Mouse (Mus musculus): ENCODE measurements at regions not wholly inside any gene's neighbourhood (a gene's known extent, or its start where the extent isn't known, plus 50 kb on each side); places are given as distances from the start of the nearest gene placed in this dataset.

DNA sequence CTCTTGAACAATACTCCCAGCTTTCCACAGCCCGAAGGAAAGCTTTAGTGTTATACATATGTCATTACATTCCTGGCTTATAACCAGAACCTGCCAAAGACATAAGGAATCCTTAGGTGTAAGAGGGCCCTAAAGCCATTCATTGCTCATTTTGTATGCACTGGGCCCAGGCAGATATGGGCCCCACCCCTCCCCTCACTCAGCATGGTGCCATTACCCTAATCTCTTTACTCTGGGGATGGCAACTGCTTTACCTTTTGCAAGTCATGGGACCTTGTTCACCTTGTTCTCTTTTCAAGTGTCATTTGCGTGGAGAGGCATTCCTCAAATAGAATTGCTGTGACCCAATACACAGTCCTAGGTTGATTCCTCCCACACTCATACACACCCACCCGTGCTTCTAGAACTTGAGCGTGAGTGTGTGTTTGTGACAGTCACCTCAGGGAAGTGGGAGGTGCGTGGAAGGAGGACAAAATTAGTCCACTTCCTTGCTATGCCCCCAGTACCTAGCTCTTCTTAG is 419.5 kb upstream of the Cdh4 start:
- Histone ChIP-seq H3K4me2 (replicated peaks; ENCODE audit: low read depth) (no peak overlapping the region), H3K9ac (ENCODE audit: low read length) (no peak overlapping the region), H3K27ac (replicated peaks) (no peak overlapping the region), H3K4me1 (replicated peaks; ENCODE audit: control insufficient read depth, insufficient read depth) (no peaks in the 10 kb centered on the region), H3K36me3 (ENCODE audit: control insufficient read depth, insufficient read depth, low read length) (no peaks in the 10 kb centered on the region), H3K9me3 (ENCODE audit: control insufficient read depth, low read length) (no peaks in the 10 kb centered on the region), H3K27me3 (ENCODE audit: control insufficient read depth, insufficient read depth, low read length) (no peaks in the 10 kb centered on the region), H3K4me3 (ENCODE audit: low read depth, low read length) (no peak overlapping the region)
- TF ChIP-seq CTCF (IDR thresholded peaks at IDR 0.05; ENCODE audit: low read depth) (no peak), EP300 (optimal IDR thresholded peaks at IDR 0.05) (no peak)
- WGBS, result 72% methylated on average over 5 of the region's 5 CpGs
- DNase-seq (ENCODE audit: low spot score) (no peak), ATAC-seq (ENCODE audit: low FRiP score, low TSS enrichment) (no peak)

DNA sequence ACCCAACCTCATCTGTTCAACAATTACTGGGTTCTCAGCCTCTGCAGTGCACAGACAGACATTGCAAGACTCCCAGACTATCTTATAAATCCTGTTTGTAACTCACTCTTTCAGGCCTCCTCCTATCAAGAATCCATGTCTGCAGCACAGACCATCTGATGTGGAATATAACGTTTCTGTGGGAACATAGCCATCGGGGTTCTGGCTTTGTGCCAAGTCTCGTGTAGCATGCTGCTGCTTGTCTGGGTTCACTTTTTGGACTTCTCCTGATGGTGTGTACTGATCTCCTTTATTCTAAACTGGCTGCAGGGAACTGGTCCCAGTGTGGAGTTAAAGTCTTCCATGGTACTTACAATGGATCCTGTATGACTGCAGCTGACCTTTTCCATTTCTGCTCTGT is 418.0 kb upstream of the Cdh4 start:
- ATAC-seq (ENCODE audit: low FRiP score, low TSS enrichment), result no peak
- no peaks in the 10 kb centered on the region for H3K9me3 ChIP-seq (ENCODE audit: control insufficient read depth, low read length)
- DNase-seq (ENCODE audit: low spot score), result no peak
- no peaks in the 10 kb centered on the region for H3K4me1 ChIP-seq (replicated peaks; ENCODE audit: control insufficient read depth, insufficient read depth)
- H3K36me3 ChIP-seq (ENCODE audit: control insufficient read depth, insufficient read depth, low read length), result no peaks in the 10 kb centered on the region
- TF ChIP-seq EP300 (optimal IDR thresholded peaks at IDR 0.05), result no peak
- no peak for TF ChIP-seq CTCF (IDR thresholded peaks at IDR 0.05; ENCODE audit: low read depth)
- H3K27ac ChIP-seq (replicated peaks), result no peak overlapping the region
- no peak overlapping the region for H3K4me2 ChIP-seq (replicated peaks; ENCODE audit: low read depth)
- no peaks in the 10 kb centered on the region for H3K27me3 ChIP-seq (ENCODE audit: control insufficient read depth, insufficient read depth, low read length)
- WGBS, result 14% methylated on average over 3 of the region's 3 CpGs
- H3K9ac ChIP-seq (ENCODE audit: low read length), result no peak overlapping the region
- no peak overlapping the region for H3K4me3 ChIP-seq (ENCODE audit: low read depth, low read length)

- no peak for TF ChIP-seq EP300 (optimal IDR thresholded peaks at IDR 0.05)
- no peak for TF ChIP-seq CTCF (IDR thresholded peaks at IDR 0.05; ENCODE audit: low read depth)
- Histone ChIP-seq H3K4me1 (replicated peaks; ENCODE audit: control insufficient read depth, insufficient read depth) (no peaks in the 10 kb centered on the region), H3K27me3 (ENCODE audit: control insufficient read depth, insufficient read depth, low read length) (no peaks in the 10 kb centered on the region), H3K4me2 (replicated peaks; ENCODE audit: low read depth) (no peak overlapping the region), H3K36me3 (ENCODE audit: control insufficient read depth, insufficient read depth, low read length) (no peaks in the 10 kb centered on the region), H3K9ac (ENCODE audit: low read length) (no peak overlapping the region), H3K27ac (replicated peaks) (no peak overlapping the region), H3K4me3 (ENCODE audit: low read depth, low read length) (no peak overlapping the region), H3K9me3 (ENCODE audit: control insufficient read depth, low read length) (no peaks in the 10 kb centered on the region)
- DNase-seq (ENCODE audit: low spot score) (no peak), ATAC-seq (ENCODE audit: low FRiP score, low TSS enrichment) (no peak)
- 74% methylated on average over 2 of the region's 2 CpGs for WGBS
Observed at GRCm38 (mm10) chr2:179033171-179033570, 409.1 kb upstream of the Cdh4 start.

DNA sequence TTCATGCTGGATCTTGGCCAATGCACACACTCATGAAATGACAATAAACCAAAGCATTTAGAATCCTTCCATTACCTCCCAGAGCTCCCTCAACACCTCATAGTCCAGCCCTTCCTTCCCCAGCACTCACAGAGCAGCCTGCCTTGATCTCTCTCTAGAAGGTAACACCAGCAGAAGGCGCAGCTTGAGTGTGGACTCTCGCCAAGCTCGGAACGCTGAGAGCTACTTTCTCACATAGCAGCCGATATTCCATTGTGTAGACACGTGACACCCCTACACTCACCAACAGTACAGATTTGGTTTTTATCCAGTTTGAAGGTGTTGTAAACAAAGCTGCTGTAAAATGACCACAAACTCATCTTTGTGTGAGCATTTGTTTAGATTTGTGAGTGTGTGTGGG is 406.8 kb upstream of the Cdh4 start:
- 36% methylated on average over 6 of the region's 6 CpGs for WGBS
- Histone ChIP-seq H3K4me3 (ENCODE audit: low read depth, low read length) (no peak overlapping the region), H3K27me3 (ENCODE audit: control insufficient read depth, insufficient read depth, low read length) (no peaks in the 10 kb centered on the region), H3K27ac (replicated peaks) (no peak overlapping the region), H3K36me3 (ENCODE audit: control insufficient read depth, insufficient read depth, low read length) (no peaks in the 10 kb centered on the region), H3K4me2 (replicated peaks; ENCODE audit: low read depth) (no peak overlapping the region), H3K9ac (ENCODE audit: low read length) (no peak overlapping the region), H3K4me1 (replicated peaks; ENCODE audit: control insufficient read depth, insufficient read depth) (no peaks in the 10 kb centered on the region), H3K9me3 (ENCODE audit: control insufficient read depth, low read length) (no peaks in the 10 kb centered on the region)
- TF ChIP-seq EP300 (optimal IDR thresholded peaks at IDR 0.05), result no peak
- no peak for TF ChIP-seq CTCF (IDR thresholded peaks at IDR 0.05; ENCODE audit: low read depth)
- ATAC-seq (ENCODE audit: low FRiP score, low TSS enrichment) (no peak), DNase-seq (ENCODE audit: low spot score) (no peak)

GRCm38 (mm10) chr2:179039697-179040096 is 402.5 kb upstream of the Cdh4 start:
- TF ChIP-seq EP300 (optimal IDR thresholded peaks at IDR 0.05) (no peak), CTCF (IDR thresholded peaks at IDR 0.05; ENCODE audit: low read depth) (no peak)
- H3K27me3 ChIP-seq (ENCODE audit: control insufficient read depth, insufficient read depth, low read length), result no peaks in the 10 kb centered on the region
- no peaks in the 10 kb centered on the region for H3K36me3 ChIP-seq (ENCODE audit: control insufficient read depth, insufficient read depth, low read length)
- WGBS, result 64% methylated on average over 2 of the region's 2 CpGs
- H3K9me3 ChIP-seq (ENCODE audit: control insufficient read depth, low read length), result no peaks in the 10 kb centered on the region
- no peak for ATAC-seq (ENCODE audit: low FRiP score, low TSS enrichment)
- no peak for DNase-seq (ENCODE audit: low spot score)
- H3K4me1 ChIP-seq (replicated peaks; ENCODE audit: control insufficient read depth, insufficient read depth), result no peaks in the 10 kb centered on the region
- no peak overlapping the region for H3K4me2 ChIP-seq (replicated peaks; ENCODE audit: low read depth)
- H3K9ac ChIP-seq (ENCODE audit: low read length), result no peak overlapping the region
- no peak overlapping the region for H3K27ac ChIP-seq (replicated peaks)
- no peak overlapping the region for H3K4me3 ChIP-seq (ENCODE audit: low read depth, low read length)

DNA sequence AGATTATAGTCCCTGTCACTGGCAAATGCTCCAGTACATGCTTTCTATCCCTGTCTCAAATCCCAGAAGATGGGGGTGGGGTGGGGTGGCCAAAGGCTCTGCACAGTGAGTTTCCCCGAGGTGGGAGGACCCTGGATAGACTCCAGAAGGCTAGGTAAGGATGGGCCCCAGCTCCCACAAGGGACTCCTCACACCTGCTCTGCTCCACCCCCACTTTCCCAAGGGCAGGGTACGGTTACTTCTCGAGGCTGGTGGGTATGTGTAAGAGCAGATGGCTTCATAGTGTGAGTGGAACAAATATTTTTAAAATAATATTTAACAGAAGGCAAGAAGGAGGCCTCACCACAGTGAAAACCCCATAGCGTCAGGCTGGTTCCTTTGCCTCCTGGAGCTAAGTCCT is 398.6 kb upstream of the Cdh4 start:
- Histone ChIP-seq H3K9me3 (ENCODE audit: control insufficient read depth, low read length) (no peaks in the 10 kb centered on the region), H3K36me3 (ENCODE audit: control insufficient read depth, insufficient read depth, low read length) (no peaks in the 10 kb centered on the region), H3K9ac (ENCODE audit: low read length) (no peak overlapping the region), H3K27ac (replicated peaks) (no peak overlapping the region), H3K27me3 (ENCODE audit: control insufficient read depth, insufficient read depth, low read length) (no peaks in the 10 kb centered on the region), H3K4me3 (ENCODE audit: low read depth, low read length) (no peak overlapping the region), H3K4me1 (replicated peaks; ENCODE audit: control insufficient read depth, insufficient read depth) (no peaks in the 10 kb centered on the region), H3K4me2 (replicated peaks; ENCODE audit: low read depth) (no peak overlapping the region)
- DNase-seq (ENCODE audit: low spot score) (no peak), ATAC-seq (ENCODE audit: low FRiP score, low TSS enrichment) (no peak)
- TF ChIP-seq CTCF (IDR thresholded peaks at IDR 0.05; ENCODE audit: low read depth) (no peak), EP300 (optimal IDR thresholded peaks at IDR 0.05) (no peak)
- 57% methylated on average over 4 of the region's 4 CpGs for WGBS
